ENCODE assay signal across 8 mouse cellular contexts in genomic region chr8:11007581-11008378, GRCm38 (mm10). TPM values are rescaled to one million over a fixed set of nuclear protein-coding genes. Genes with fewer than 3 reads are reported as not detected.
DNase-seq lines count a peak whose midpoint lies in the region; ATAC-seq and TF ChIP-seq lines count a peak whose summit lies in the region.

No protein-coding gene starts in this region.

- no peaks in the 10 kb centered on the region for H3K27me3 ChIP-seq in embryonic facial prominence, embryonic 13.5 days
- H3K27me3 ChIP-seq in heart, embryonic 13.5 days (replicated peaks), result no peaks in the 10 kb centered on the region; the same call in none of the 2 replicates
- no peaks in the 10 kb centered on the region for H3K27me3 ChIP-seq in kidney, postnatal 0 days (ENCODE audit: insufficient read depth, low read length)
- H3K27me3 ChIP-seq in lung, embryonic 15.5 days, result peaks cover 3% of the 10 kb centered on the region; the same call in 1 of the 2 replicates

- no peak for TF ChIP-seq CTCF in kidney, postnatal 0 days (IDR thresholded peaks at IDR 0.05; ENCODE audit: low read depth)

- peak overlapping the region; percentile 95 for H3K4me2 ChIP-seq in embryonic facial prominence, embryonic 13.5 days
- H3K4me2 ChIP-seq in heart, embryonic 13.5 days, result peak overlapping the region; percentile 91
- peak overlapping the region; percentile 86 for H3K4me2 ChIP-seq in kidney, postnatal 0 days (ENCODE audit: low read length)
- H3K4me2 ChIP-seq in lung, embryonic 15.5 days, result peak overlapping the region; percentile 91

- H3K9ac ChIP-seq in embryonic facial prominence, embryonic 13.5 days, result peak overlapping the region; percentile 90
- peak overlapping the region; percentile 95 for H3K9ac ChIP-seq in heart, embryonic 13.5 days
- peak overlapping the region; percentile 92 for H3K9ac ChIP-seq in kidney, postnatal 0 days (ENCODE audit: low read depth, low read length)
- H3K9ac ChIP-seq in lung, embryonic 15.5 days, result peak overlapping the region; percentile 69

- WGBS in embryonic facial prominence, embryonic 13.5 days, result under 1% methylated on average over 88 of the region's 88 CpGs
- under 1% methylated on average over 88 of the region's 88 CpGs for WGBS in heart, embryonic 13.5 days
- WGBS in kidney, postnatal 0 days, result under 1% methylated on average over 88 of the region's 88 CpGs
- WGBS in lung, embryonic 15.5 days, result 1% methylated on average over 88 of the region's 88 CpGs

- peak overlapping the region; percentile 98 for H3K27ac ChIP-seq in embryonic facial prominence, embryonic 13.5 days
- H3K27ac ChIP-seq in heart, embryonic 13.5 days (replicated peaks), result peak overlapping the region; percentile 100
- peak overlapping the region; percentile 98 for H3K27ac ChIP-seq in kidney, postnatal 0 days
- peak overlapping the region; percentile 98 for H3K27ac ChIP-seq in lung, embryonic 15.5 days

- no peak for ATAC-seq in embryonic facial prominence, embryonic 13.5 days (ENCODE audit: insufficient number of reproducible peaks, insufficient read depth, low FRiP score, low TSS enrichment, low read depth)
- ATAC-seq in heart, embryonic 13.5 days (ENCODE audit: extremely low read depth, insufficient number of reproducible peaks, low FRiP score, low TSS enrichment), result no peak
- no peak for ATAC-seq in kidney, postnatal 0 days (replicated peaks; ENCODE audit: low FRiP score, low read depth)
- no peak for ATAC-seq in lung, embryonic 15.5 days (ENCODE audit: borderline replicate concordance, extremely low read depth, low FRiP score, low TSS enrichment)

- no peaks in the 10 kb centered on the region for H3K9me3 ChIP-seq in embryonic facial prominence, embryonic 13.5 days
- no peaks in the 10 kb centered on the region for H3K9me3 ChIP-seq in heart, embryonic 13.5 days
- H3K9me3 ChIP-seq in kidney, postnatal 0 days (replicated peaks; ENCODE audit: low read length), result no peaks in the 10 kb centered on the region
- no peaks in the 10 kb centered on the region for H3K9me3 ChIP-seq in lung, embryonic 15.5 days

- H3K36me3 ChIP-seq in embryonic facial prominence, embryonic 13.5 days, result peaks cover 23% of the 10 kb centered on the region
- H3K36me3 ChIP-seq in heart, embryonic 13.5 days, result peaks cover 21% of the 10 kb centered on the region
- H3K36me3 ChIP-seq in kidney, postnatal 0 days (ENCODE audit: insufficient read depth, low read length), result peaks cover 12% of the 10 kb centered on the region; the same call in 1 of the 2 replicates
- H3K36me3 ChIP-seq in lung, embryonic 15.5 days, result no peaks in the 10 kb centered on the region

- DNase-seq in ES-CJ7 (ENCODE audit: low read depth, low spot score), result peak; percentile 66
- peak; percentile 68 for DNase-seq in adrenal gland, postnatal 14 days
- peak; percentile 63 for DNase-seq in kidney, postnatal 0 days (ENCODE audit: low spot score)
- peak; percentile 55 to 64 for DNase-seq in right cerebral cortex, adult 2 months (ENCODE audit: low spot score in 2 of 2)
- DNase-seq in urinary bladder, postnatal 36 days (ENCODE audit: low spot score in 2 of 2), result peak; percentile 57 to 58

- H3K4me1 ChIP-seq in embryonic facial prominence, embryonic 13.5 days, result peaks cover 58% of the 10 kb centered on the region
- H3K4me1 ChIP-seq in heart, embryonic 13.5 days, result peaks cover 63% of the 10 kb centered on the region
- H3K4me1 ChIP-seq in kidney, postnatal 0 days (replicated peaks; ENCODE audit: insufficient read depth, low read length), result peaks cover 38% of the 10 kb centered on the region
- H3K4me1 ChIP-seq in lung, embryonic 15.5 days, result peaks cover 50% of the 10 kb centered on the region

- peak overlapping the region; percentile 82 for H3K4me3 ChIP-seq in embryonic facial prominence, embryonic 13.5 days
- H3K4me3 ChIP-seq in heart, embryonic 13.5 days, result peak overlapping the region; percentile 84
- peak overlapping the region; percentile 81 for H3K4me3 ChIP-seq in kidney, postnatal 0 days (replicated peaks; ENCODE audit: low read depth, low read length)
- peak overlapping the region; percentile 68 for H3K4me3 ChIP-seq in lung, embryonic 15.5 days

RNA-seq across cellular contexts. Expression of gene Irs2, which starts 0.5 kb away (rescaled TPM):
- 28.2 and 49.7 TPM in 2 replicates for total RNA-seq in adrenal gland, postnatal 14 days (2021)
- polyA plus RNA-seq in embryonic facial prominence, embryonic 13.5 days (2015; fragmentation: Nextera tagmentation; extraction: Ambion mirVana), result 7.7 and 8.7 TPM in 2 replicates
- 3.0 and 3.2 TPM in 2 replicates for polyA plus RNA-seq in heart, embryonic 13.5 days (2015; fragmentation: Nextera tagmentation; extraction: Ambion mirVana)
- 7.0 and 8.5 TPM in 2 replicates for polyA plus RNA-seq in kidney, postnatal 0 days (2015; fragmentation: Nextera tagmentation; extraction: Ambion mirVana)
- polyA plus RNA-seq in lung, embryonic 15.5 days (2015; fragmentation: Nextera tagmentation; extraction: Ambion mirVana), result 4.1 TPM in 2 replicates
